Mouse (Mus musculus) liver, embryonic 15.5 days (tissue): ENCODE results near the gene Serpinb11. TPM values are rescaled to one million over a fixed set of nuclear protein-coding genes. Genes with fewer than 3 reads are reported as not detected.

Experiments used
- ATAC-seq: fragments of 200-750 bp; cut with Nextera tagmentation; 2 replicates; pipeline ENCODE4 v1.8.0; 2017; ENCODE audit warnings: moderate number of reproducible peaks, mild to moderate bottlenecking, moderate library complexity; ENCODE audit not compliant: insufficient read depth
- H3K27ac ChIP-seq: fragments of 300-500 bp; sonication (generic); replicated peaks from 2 replicates; pipeline ENCODE4 v1.5.1; 2015; ENCODE audit warnings: mild to moderate bottlenecking, inconsistent platforms
- H3K27me3 ChIP-seq: fragments of 300-500 bp; sonication (generic); 2 replicates; pipeline ENCODE4 v1.6.1; 2015; ENCODE audit warnings: mild to moderate bottlenecking, inconsistent platforms
- H3K36me3 ChIP-seq: fragments of 300-500 bp; sonication (generic); replicated peaks from 2 replicates; pipeline ENCODE4 v1.6.1; 2015; ENCODE audit warnings: moderate library complexity, mild to moderate bottlenecking, inconsistent platforms
- H3K4me1 ChIP-seq: fragments of 300-500 bp; sonication (generic); replicated peaks from 2 replicates; pipeline ENCODE4 v1.6.1; 2015; ENCODE audit warnings: inconsistent platforms
- H3K4me2 ChIP-seq: fragments of 300-500 bp; sonication (generic); 2 replicates; pipeline ENCODE4 v1.6.1; 2015; ENCODE audit warnings: moderate library complexity, mild to moderate bottlenecking, inconsistent platforms
- H3K4me3 ChIP-seq: fragments of 300-500 bp; sonication (generic); replicated peaks from 2 replicates; pipeline ENCODE4 v1.5.1; 2015; ENCODE audit warnings: mild to moderate bottlenecking, inconsistent platforms
- H3K9ac ChIP-seq: fragments of 300-500 bp; sonication (generic); 2 replicates; pipeline ENCODE4 v1.6.1; 2015; ENCODE audit warnings: moderate library complexity, mild to moderate bottlenecking, inconsistent platforms
- H3K9me3 ChIP-seq: fragments of 300-500 bp; sonication (generic); replicated peaks from 2 replicates; pipeline ENCODE4 v1.6.1; 2016; ENCODE audit warnings: inconsistent platforms
- WGBS: fragments of 180-500 bp; shearing (Covaris S2); methylation state at CpG from one replicate; pipeline ENCODE4 v1.1.7; 2015; ENCODE audit warnings: mixed read lengths; ENCODE audit not compliant: insufficient replicate concordance; 5-methylcytosine and 5-hydroxymethylcytosine counted together
- polyA plus RNA-seq: library from polyadenylated mRNA; unstranded; fragments of >200 nt; fragmentation: Nextera tagmentation; extraction: Ambion mirVana; gene quantifications from 2 replicates; pipeline ENCODE4 v1.2.1, GENCODE M21; 2015

The Serpinb11 gene
- polyA plus RNA-seq, result not detected in 2 replicates

DNA sequence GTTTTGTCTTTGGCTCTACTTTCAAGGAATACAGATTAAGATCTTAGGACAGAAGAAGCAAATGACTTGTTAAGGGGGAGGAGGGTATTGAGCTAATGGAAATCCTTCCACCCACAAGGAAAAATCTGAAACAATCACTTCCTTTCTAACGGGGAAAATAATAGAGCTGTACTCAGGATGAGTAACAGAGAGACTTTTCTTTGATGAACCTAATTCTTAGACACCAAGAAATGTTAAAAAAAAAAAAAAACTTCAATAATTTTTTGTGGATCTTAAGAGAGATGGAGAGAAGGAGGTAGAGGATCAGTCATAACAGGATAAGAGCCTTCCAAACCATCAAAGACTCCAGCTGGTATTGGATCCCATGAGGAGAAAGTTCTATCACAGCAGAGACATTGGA, at the start of gene Serpinb11:
Serpinb11 (plus strand) TSS at position 301 of the 400 bp plus-strand sequence.
- H3K4me1 ChIP-seq, result no peaks in the 10 kb centered on the region
- H3K27ac ChIP-seq, result no peak within 1 kb of the TSS
- ATAC-seq, result no peak
- H3K9ac ChIP-seq, result no peak within 1 kb of the TSS
- H3K4me2 ChIP-seq, result no peak within 1 kb of the TSS
- no peak within 1 kb of the TSS for H3K4me3 ChIP-seq
- H3K27me3 ChIP-seq, result no peaks in the 10 kb centered on the region
- no peaks in the 10 kb centered on the region for H3K9me3 ChIP-seq
- WGBS, result 44% methylated on average over 1 of the region's 1 CpGs
- H3K36me3 ChIP-seq, result no peaks in the 10 kb centered on the region

GRCm38 (mm10) chr1:107345979-107346378, 15.0 kb upstream of the Serpinb11 start:
- no peak overlapping the region for H3K4me2 ChIP-seq
- H3K4me3 ChIP-seq, result no peak overlapping the region
- H3K4me1 ChIP-seq, result no peaks in the 10 kb centered on the region
- no peak overlapping the region for H3K9ac ChIP-seq
- no peak overlapping the region for H3K27ac ChIP-seq
- no peaks in the 10 kb centered on the region for H3K27me3 ChIP-seq
- no peak for ATAC-seq
- H3K9me3 ChIP-seq, result no peaks in the 10 kb centered on the region
- no peaks in the 10 kb centered on the region for H3K36me3 ChIP-seq

DNA sequence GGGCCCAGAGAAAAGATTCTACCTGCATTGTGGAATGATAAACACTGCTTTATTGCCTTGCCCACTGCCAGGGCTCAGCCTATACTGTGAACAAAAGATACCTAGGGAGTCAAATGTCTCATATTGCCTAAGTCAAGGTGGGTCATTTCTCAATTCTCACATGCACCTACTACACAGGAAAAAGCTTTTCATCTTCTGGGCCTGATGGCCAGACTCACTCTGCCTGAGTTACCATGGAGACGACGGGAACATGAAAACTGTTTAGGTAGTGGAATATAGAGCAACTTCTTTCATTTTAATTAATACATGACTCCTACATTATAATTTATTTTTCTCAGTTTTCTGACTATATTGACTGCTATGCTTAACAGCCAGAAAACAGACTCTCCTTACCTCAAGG, 14.2 kb upstream of the Serpinb11 start:
- no peak overlapping the region for H3K4me2 ChIP-seq
- 66% methylated on average over 2 of the region's 2 CpGs for WGBS
- no peak for ATAC-seq

DNA sequence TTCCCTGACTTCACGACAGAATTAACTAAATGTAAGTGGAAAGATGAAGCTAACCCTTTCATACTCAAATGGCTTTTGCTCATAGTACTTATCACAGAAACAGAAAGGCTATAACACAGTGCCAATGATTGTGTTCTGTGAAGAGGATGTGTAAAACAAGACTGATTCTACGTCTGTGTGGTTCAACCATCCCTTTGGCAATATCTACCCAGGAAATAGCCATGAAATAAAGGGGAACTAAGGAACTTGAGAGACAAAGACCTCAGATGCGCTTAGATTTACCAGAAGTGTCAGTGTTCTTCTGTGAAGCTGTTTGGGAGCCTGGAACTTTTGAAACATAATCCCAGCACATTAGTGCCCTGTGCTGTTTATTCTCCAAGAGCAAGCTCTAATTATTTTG, 10.6 kb upstream of the Serpinb11 start:
- Histone ChIP-seq H3K36me3 (no peaks in the 10 kb centered on the region), H3K4me2 (no peak overlapping the region), H3K4me3 (no peak overlapping the region), H3K9me3 (no peaks in the 10 kb centered on the region), H3K4me1 (no peaks in the 10 kb centered on the region), H3K9ac (no peak overlapping the region), H3K27ac (no peak overlapping the region), H3K27me3 (no peaks in the 10 kb centered on the region)
- 22% methylated on average over 3 of the region's 3 CpGs for WGBS
- ATAC-seq, result no peak

More for the DNA sequence above, 14.2 kb upstream of the Serpinb11 start:
- H3K4me1 ChIP-seq, result no peaks in the 10 kb centered on the region
- no peaks in the 10 kb centered on the region for H3K9me3 ChIP-seq
- no peak overlapping the region for H3K9ac ChIP-seq
- H3K4me3 ChIP-seq, result no peak overlapping the region
- H3K36me3 ChIP-seq, result no peaks in the 10 kb centered on the region
- H3K27ac ChIP-seq, result no peak overlapping the region
- H3K27me3 ChIP-seq, result no peaks in the 10 kb centered on the region

DNA sequence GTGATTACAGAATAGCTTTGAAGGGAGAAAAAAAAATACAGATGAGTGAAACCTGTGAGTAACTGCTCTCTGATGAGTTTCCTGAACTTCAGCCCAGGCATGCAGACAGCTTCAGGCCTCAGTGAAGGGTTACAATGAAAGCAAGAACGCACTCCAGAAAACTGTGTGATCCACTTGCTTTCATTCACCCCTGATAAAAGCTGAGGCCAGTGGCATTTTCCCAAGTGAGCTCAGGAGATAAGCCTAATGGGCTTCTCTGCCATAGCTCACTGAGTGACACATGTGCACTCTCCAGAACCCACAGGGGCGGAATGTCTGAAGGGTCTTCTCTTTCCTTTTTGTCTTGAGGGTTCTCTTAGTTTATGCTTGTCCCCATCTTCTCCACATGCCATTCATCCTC, 9.9 kb upstream of the Serpinb11 start:
- Histone ChIP-seq H3K36me3 (no peaks in the 10 kb centered on the region), H3K4me3 (no peak overlapping the region), H3K4me1 (no peaks in the 10 kb centered on the region), H3K27me3 (no peaks in the 10 kb centered on the region), H3K27ac (no peak overlapping the region), H3K9ac (no peak overlapping the region), H3K9me3 (no peaks in the 10 kb centered on the region), H3K4me2 (no peak overlapping the region)
- no peak for ATAC-seq
- 28% methylated on average over 2 of the region's 2 CpGs for WGBS

DNA sequence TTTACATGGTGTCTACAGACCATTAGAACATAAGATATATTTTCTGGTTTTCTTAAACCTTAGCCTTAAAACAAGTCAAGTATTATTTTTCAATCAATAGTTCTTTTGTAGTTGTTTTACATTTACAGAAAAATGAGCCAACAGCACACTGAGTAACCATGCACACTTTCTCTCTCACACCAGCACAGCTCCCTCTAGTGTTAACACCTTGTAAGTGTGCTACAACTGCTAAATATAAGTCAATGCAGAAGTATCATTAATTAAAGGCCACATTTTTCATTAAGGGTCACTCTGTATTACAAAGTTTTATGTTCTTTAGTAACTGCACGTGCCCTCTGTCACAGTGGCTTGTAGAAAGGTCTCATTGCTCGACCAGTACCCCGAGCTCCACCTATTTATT, 8.0 kb upstream of the Serpinb11 start:
- no peaks in the 10 kb centered on the region for H3K9me3 ChIP-seq
- no peaks in the 10 kb centered on the region for H3K4me1 ChIP-seq
- 25% methylated on average over 3 of the region's 3 CpGs for WGBS
- no peak overlapping the region for H3K9ac ChIP-seq
- H3K27me3 ChIP-seq, result no peaks in the 10 kb centered on the region
- no peak overlapping the region for H3K4me3 ChIP-seq
- no peaks in the 10 kb centered on the region for H3K36me3 ChIP-seq
- no peak for ATAC-seq
- H3K27ac ChIP-seq, result no peak overlapping the region
- H3K4me2 ChIP-seq, result no peak overlapping the region

DNA sequence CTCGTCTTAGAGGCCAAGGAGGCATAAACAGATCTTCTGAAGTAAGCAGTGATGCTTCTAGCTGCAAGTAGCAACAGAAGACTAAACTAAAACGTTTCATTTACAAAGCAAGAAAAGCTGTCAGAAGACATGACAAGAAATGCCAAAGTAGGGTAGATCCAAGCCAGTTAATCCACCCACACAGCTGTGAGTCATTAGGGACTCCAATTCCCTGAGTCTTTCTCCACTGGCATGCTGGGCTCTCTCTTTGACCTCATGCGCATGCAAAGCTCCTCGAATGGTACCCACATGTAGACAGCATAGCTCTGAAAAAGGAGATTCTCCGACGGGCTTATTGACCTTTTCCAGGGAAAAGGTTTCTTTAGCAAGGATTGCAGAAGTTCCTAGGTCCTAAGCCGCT, 5.0 kb downstream of the Serpinb11 start:
- no peak overlapping the region for H3K27ac ChIP-seq
- H3K9ac ChIP-seq, result no peak overlapping the region
- H3K27me3 ChIP-seq, result no peaks in the 10 kb centered on the region
- H3K36me3 ChIP-seq, result no peaks in the 10 kb centered on the region
- H3K9me3 ChIP-seq, result no peaks in the 10 kb centered on the region
- H3K4me3 ChIP-seq, result no peak overlapping the region
- WGBS, result 59% methylated on average over 7 of the region's 7 CpGs
- H3K4me1 ChIP-seq, result no peaks in the 10 kb centered on the region
- no peak overlapping the region for H3K4me2 ChIP-seq
- no peak for ATAC-seq

GRCm38 (mm10) chr1:107368944-107369343, 7.9 kb downstream of the Serpinb11 start:
- H3K9ac ChIP-seq, result no peak overlapping the region
- no peak overlapping the region for H3K27ac ChIP-seq
- H3K4me3 ChIP-seq, result no peak overlapping the region
- no peaks in the 10 kb centered on the region for H3K36me3 ChIP-seq
- H3K4me2 ChIP-seq, result no peak overlapping the region
- no peaks in the 10 kb centered on the region for H3K27me3 ChIP-seq
- no peaks in the 10 kb centered on the region for H3K4me1 ChIP-seq
- ATAC-seq, result no peak
- WGBS, result 52% methylated on average over 2 of the region's 2 CpGs
- no peaks in the 10 kb centered on the region for H3K9me3 ChIP-seq

GRCm38 (mm10) chr1:107376952-107377351, 16.0 kb downstream of the Serpinb11 start:
- Histone ChIP-seq H3K9me3 (no peaks in the 10 kb centered on the region), H3K27ac (no peak overlapping the region), H3K9ac (no peak overlapping the region), H3K4me1 (no peaks in the 10 kb centered on the region; the same call in 1 of the 2 replicates), H3K27me3 (no peaks in the 10 kb centered on the region), H3K36me3 (no peaks in the 10 kb centered on the region), H3K4me3 (no peak overlapping the region), H3K4me2 (no peak overlapping the region)
- 10% methylated on average over 4 of the region's 4 CpGs for WGBS
- no peak for ATAC-seq

GRCm38 (mm10) chr1:107378368-107378767, 17.4 kb downstream of the Serpinb11 start:
- no peak overlapping the region for H3K27ac ChIP-seq
- no peak overlapping the region for H3K9ac ChIP-seq
- H3K4me2 ChIP-seq, result no peak overlapping the region
- H3K9me3 ChIP-seq, result no peaks in the 10 kb centered on the region
- no peak overlapping the region for H3K4me3 ChIP-seq
- no peaks in the 10 kb centered on the region for H3K36me3 ChIP-seq
- H3K4me1 ChIP-seq, result peaks cover 4% of the 10 kb centered on the region; the same call in 1 of the 2 replicates
- H3K27me3 ChIP-seq, result no peaks in the 10 kb centered on the region
- no peak for ATAC-seq

DNA sequence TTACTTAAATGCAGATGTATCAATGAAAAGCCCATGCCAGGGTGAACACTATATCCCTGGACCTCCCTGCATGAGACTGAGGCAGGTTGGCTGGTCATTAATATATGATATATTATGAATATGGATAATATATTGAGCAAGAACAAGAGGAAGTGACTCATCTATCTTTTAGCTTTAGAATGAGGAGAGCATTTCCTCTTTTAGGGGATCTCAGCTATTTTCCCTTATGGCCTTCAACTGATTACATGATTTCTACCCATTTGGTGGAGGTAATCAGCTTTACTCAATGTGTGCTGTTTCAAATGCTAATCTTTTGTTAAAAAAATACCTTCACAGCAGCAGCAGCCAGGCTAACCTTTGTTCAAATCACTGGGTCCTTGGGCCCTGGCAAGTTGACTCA, 20.5 kb downstream of the Serpinb11 start:
- H3K4me1 ChIP-seq, result peaks cover 12% of the 10 kb centered on the region
- no peak overlapping the region for H3K27ac ChIP-seq
- H3K9me3 ChIP-seq, result no peaks in the 10 kb centered on the region
- no peak overlapping the region for H3K4me3 ChIP-seq
- H3K27me3 ChIP-seq, result no peaks in the 10 kb centered on the region
- no peak for ATAC-seq
- H3K9ac ChIP-seq, result no peak overlapping the region
- no peaks in the 10 kb centered on the region for H3K36me3 ChIP-seq
- H3K4me2 ChIP-seq, result no peak overlapping the region

GRCm38 (mm10) chr1:107382404-107382803, 21.4 kb downstream of the Serpinb11 start:
- H3K9ac ChIP-seq, result no peak overlapping the region

More at GRCm38 (mm10) chr1:107382404-107382803, 21.4 kb downstream of the Serpinb11 start:
- Histone ChIP-seq H3K27ac (no peak overlapping the region), H3K27me3 (no peaks in the 10 kb centered on the region), H3K4me2 (no peak overlapping the region), H3K4me1 (peaks cover 12% of the 10 kb centered on the region), H3K4me3 (no peak overlapping the region), H3K36me3 (no peaks in the 10 kb centered on the region), H3K9me3 (no peaks in the 10 kb centered on the region)
- 21% methylated on average over 1 of the region's 1 CpGs for WGBS
- ATAC-seq, result no peak
